Mouse (Mus musculus) CH12.LX (cell line): ENCODE results near the gene Letmd1. TPM values are rescaled to one million over a fixed set of nuclear protein-coding genes. Genes with fewer than 3 reads are reported as not detected.
"Not testable (repeated sequence)": the region's sequence is repeated elsewhere in the genome, so short reads cannot be mapped to it uniquely, and the experiment has no call there.

Experiments used
- DNase-seq: peaks from one replicate; pipeline ENCODE4 v3.0.0-alpha.2; 2013; ENCODE audit errors: extremely low read depth
- H3K27ac ChIP-seq: 2 replicates; pipeline ENCODE4 v1.5.1; 2012; ENCODE audit warnings: low read depth, mild to moderate bottlenecking, control low read depth, moderate library complexity; ENCODE audit not compliant: insufficient read depth
- H3K27me3 ChIP-seq: replicated peaks from 2 replicates; pipeline ENCODE3; 2012; ENCODE audit warnings: inconsistent platforms
- H3K36me3 ChIP-seq, 2 experiments: replicated peaks in 1 of 2; 2 replicates each; pipeline versions ENCODE3 to v1.6.1; 2012; ENCODE audit warnings: inconsistent platforms in 1 of 2, low read length in 1 of 2, mild to moderate bottlenecking in 1 of 2, mixed read lengths in 1 of 2, moderate library complexity in 1 of 2; ENCODE audit not compliant: control insufficient read depth in 1 of 2, insufficient read depth in 1 of 2
- H3K4me1 ChIP-seq, 2 experiments: 2 replicates each; pipeline ENCODE4 v1.6.1; 2012; ENCODE audit warnings: inconsistent platforms in 1 of 2, moderate library complexity in 1 of 2; ENCODE audit not compliant: insufficient read depth in 2 of 2, control insufficient read depth in 1 of 2
- H3K4me2 ChIP-seq: 2 replicates; pipeline ENCODE4 v1.6.1; 2012; ENCODE audit warnings: low read depth, mild to moderate bottlenecking, control low read depth; ENCODE audit not compliant: poor library complexity, insufficient read depth, severe bottlenecking
- H3K4me3 ChIP-seq, 3 experiments: fragments of 150-350 bp in 1 of 3; sonication (generic) in 1 of 3; replicated peaks in 1 of 3; 2 replicates each; pipeline versions ENCODE3 to v1.5.1; 2011 to 2012; ENCODE audit warnings: low read depth in 2 of 3, low read length in 2 of 3, mild to moderate bottlenecking in 2 of 3, moderate library complexity in 2 of 3, control low read depth in 1 of 3, improper control_type of control experiment in 1 of 3, inconsistent platforms in 1 of 3, mixed read lengths in 1 of 3; ENCODE audit not compliant: poor library complexity in 1 of 3
- H3K79me2 ChIP-seq: replicated peaks from 2 replicates; pipeline ENCODE4 v1.6.1; 2012; ENCODE audit warnings: mild to moderate bottlenecking, moderate library complexity; ENCODE audit not compliant: control insufficient read depth, poor library complexity, insufficient read depth, severe bottlenecking; ENCODE audit errors: extremely low read depth
- H3K9ac ChIP-seq: 2 replicates; pipeline ENCODE4 v1.6.1; 2012; ENCODE audit warnings: low read depth, mild to moderate bottlenecking, control low read depth, moderate library complexity; ENCODE audit not compliant: insufficient read depth
- H3K9me3 ChIP-seq: replicated peaks from 2 replicates; pipeline ENCODE3; 2012; ENCODE audit warnings: low read length, inconsistent platforms, mixed read lengths
- CHD1 ChIP-seq: IDR thresholded peaks from 2 replicates; pipeline ENCODE4 v1.6.1; 2012; ENCODE audit warnings: low read depth, low read length, improper control_type of control experiment, inconsistent platforms
- CHD2 ChIP-seq: IDR thresholded peaks from 2 replicates; pipeline ENCODE4 v1.6.1; 2011; ENCODE audit warnings: low read length, improper control_type of control experiment
- IRF4 ChIP-seq: IDR thresholded peaks from 2 replicates; pipeline ENCODE4 v1.6.1; 2014; ENCODE audit warnings: low read depth, mild to moderate bottlenecking, inconsistent platforms, low read length, improper control_type of control experiment
- MAFK ChIP-seq: IDR thresholded peaks from 2 replicates; pipeline ENCODE4 v1.6.1; 2011; ENCODE audit warnings: low read length, improper control_type of control experiment; ENCODE audit not compliant: insufficient replicate concordance
- MYC ChIP-seq: IDR thresholded peaks from 2 replicates; pipeline ENCODE4 v1.6.1; 2011; ENCODE audit warnings: low read depth, mild to moderate bottlenecking, improper control_type of control experiment, low read length
- POLR2AphosphoS2 ChIP-seq: IDR thresholded peaks from 2 replicates; pipeline ENCODE4 v1.6.1; 2011; ENCODE audit warnings: low read depth, low read length, improper control_type of control experiment
- RAD21 ChIP-seq: IDR thresholded peaks from 2 replicates; pipeline ENCODE4 v1.6.1; 2011; ENCODE audit warnings: low read depth, mild to moderate bottlenecking, low read length, improper control_type of control experiment, moderate library complexity
- SIN3A ChIP-seq: IDR thresholded peaks from 2 replicates; pipeline ENCODE4 v1.6.1; 2012; ENCODE audit warnings: low read length, improper control_type of control experiment, inconsistent platforms
- ZC3H11A ChIP-seq: IDR thresholded peaks from 2 replicates; pipeline ENCODE4 v1.6.1; 2012; ENCODE audit warnings: low read depth, mild to moderate bottlenecking, inconsistent platforms, low read length, improper control_type of control experiment
- dilution Hi-C: fragments of 300-500 bp; cut with MboI; formaldehyde crosslinking; loops from 2 replicates; pipeline ENCODE4 v1.14.3; 2020; ENCODE audit warnings: low sequenced_read_pairs; ENCODE audit not compliant: extremely low pct_unique_long_range_greater_than_20kb, extremely low pct_ligation_motif_present
- in situ Hi-C: fragments of 300-500 bp; cut with MboI; formaldehyde crosslinking; loops from 3 replicates; pipeline ENCODE4 v1.14.3; 2019; ENCODE audit warnings: low sequenced_read_pairs, low pct_ligation_motif_present, low pct_unique_long_range_greater_than_20kb, mixed read lengths
- polyA plus RNA-seq: library from polyadenylated mRNA; unstranded; fragments of >175 nt; gene quantifications from 2 replicates; pipeline ENCODE4 v1.2.1, GENCODE M21; 2012; ENCODE audit warnings: low read depth; ENCODE audit not compliant: insufficient read length
- total RNA-seq, 2 experiments: library from RNA; depleted of rRNA; stranded (reverse); fragments of 300-350 nt in 1 of 2; fragments of >200 nt in 1 of 2; gene quantifications; 2 replicates each; pipeline ENCODE4 v1.2.3; 2012 to 2014

Gene Letmd1
- total and polyA plus RNA-seq, 3 experiments, result 31.4 to 51.3 (median 39.0) TPM

- Histone ChIP-seq H3K36me3 (peaks cover 23 to 61% of the 10 kb centered on the region in 2 experiments), H3K9me3 (no peaks in the 10 kb centered on the region), H3K9ac (no peak overlapping the region), H3K27ac (no peak overlapping the region), H3K4me2 (no peak overlapping the region), H3K4me3 (no peak overlapping the region), H3K79me2 (no peaks in the 10 kb centered on the region), H3K27me3 (no peaks in the 10 kb centered on the region), H3K4me1 (peaks cover 6 to 20% of the 10 kb centered on the region in 2 experiments)
- in situ Hi-C loops (no loop called here), dilution Hi-C loops (no loop called here)
- no peak for DNase-seq
- TF ChIP-seq POLR2AphosphoS2 (no peak), RAD21 (no peak), ZC3H11A (no peak), MYC (no peak)
These were observed 16.8 kb downstream of the Letmd1 start for GRCm38 (mm10) chr15:100485576-100485975.

GRCm38 (mm10) chr15:100486450-100486849 is 17.6 kb downstream of the Letmd1 start:
- no peaks in the 10 kb centered on the region for H3K9me3 ChIP-seq
- no peak overlapping the region for H3K27ac ChIP-seq
- no peak overlapping the region for H3K4me2 ChIP-seq
- H3K36me3 ChIP-seq, result peaks cover 14 to 53% of the 10 kb centered on the region in 2 experiments
- no peak for TF ChIP-seq IRF4
- no peak for TF ChIP-seq SIN3A
- no peak for TF ChIP-seq CHD2
- dilution Hi-C loops (no loop called here), in situ Hi-C loops (no loop called here)
- H3K27me3 ChIP-seq, result no peaks in the 10 kb centered on the region
- peaks cover 8 to 22% of the 10 kb centered on the region in 2 experiments for H3K4me1 ChIP-seq
- DNase-seq, result no peak
- H3K79me2 ChIP-seq, result no peaks in the 10 kb centered on the region
- H3K4me3 ChIP-seq, result no peak overlapping the region
- H3K9ac ChIP-seq, result no peak overlapping the region

- TF ChIP-seq POLR2AphosphoS2 (no peak), CHD1 (no peak), MAFK (peak; percentile 40; the same call in 1 of the 2 replicates)
- peaks cover 9 to 47% of the 10 kb centered on the region in 2 experiments for H3K36me3 ChIP-seq
- no peak overlapping the region for H3K4me2 ChIP-seq
- H3K9me3 ChIP-seq, result no peaks in the 10 kb centered on the region
- H3K79me2 ChIP-seq, result no peaks in the 10 kb centered on the region
- dilution Hi-C loops, result no loop called here
- H3K27ac ChIP-seq, result no peak overlapping the region
- H3K9ac ChIP-seq, result no peak overlapping the region
- in situ Hi-C loops, result no loop called here
- peaks cover 8 to 22% of the 10 kb centered on the region in 2 experiments for H3K4me1 ChIP-seq
- H3K4me3 ChIP-seq, result no peak overlapping the region
- no peaks in the 10 kb centered on the region for H3K27me3 ChIP-seq
- DNase-seq, result no peak
These were observed 18.2 kb downstream of the Letmd1 start for GRCm38 (mm10) chr15:100487050-100487449.

- DNase-seq, H3K27ac ChIP-seq, in situ Hi-C loops, H3K4me3 ChIP-seq, H3K9ac ChIP-seq, H3K9me3 ChIP-seq, dilution Hi-C loops, H3K27me3 ChIP-seq, H3K4me2 ChIP-seq, H3K79me2 ChIP-seq: not testable (repeated sequence)
- Histone ChIP-seq H3K4me1 (peaks cover 11 to 22% of the 10 kb centered on the region in 2 experiments), H3K36me3 (peaks cover 4 to 35% of the 10 kb centered on the region in 2 experiments)
These were observed 19.5 kb downstream of the Letmd1 start for GRCm38 (mm10) chr15:100488297-100488696.
